Mouse (Mus musculus): ENCODE measurements around the gene Eif1ad. TPM values are rescaled to one million over a fixed set of nuclear protein-coding genes. Genes with fewer than 3 reads are reported as not detected.

Eif1ad gene
- polyA plus RNA-seq, 1 experiment from 2014 or later, result 61.2 TPM

Other genes with a start within 250 kb of the Eif1ad start
- gene Klc2, start 248.2 kb upstream of the Eif1ad start, polyA plus RNA-seq (2016; fragmentation: Nextera tagmentation; extraction: Ambion mirVana), result 56.1 and 67.3 TPM in 2 replicates
- 36.6 and 38.8 TPM in 2 replicates for gene Pacs1, start 93.6 kb upstream of the Eif1ad start, polyA plus RNA-seq (2016; fragmentation: Nextera tagmentation; extraction: Ambion mirVana)
- gene Sf3b2, start 71.3 kb upstream of the Eif1ad start, polyA plus RNA-seq (2016; fragmentation: Nextera tagmentation; extraction: Ambion mirVana), result 363 and 385 TPM in 2 replicates
- 22.6 and 27.6 TPM in 2 replicates for gene Gal3st3, start 68.4 kb upstream of the Eif1ad start, polyA plus RNA-seq (2016; fragmentation: Nextera tagmentation; extraction: Ambion mirVana)
- gene Catsper1, start 31.0 kb upstream of the Eif1ad start, polyA plus RNA-seq (2016; fragmentation: Nextera tagmentation; extraction: Ambion mirVana), result not detected in 2 replicates
- 3.0 and 3.6 TPM in 2 replicates for gene Cst6, start 17.2 kb upstream of the Eif1ad start, polyA plus RNA-seq (2016; fragmentation: Nextera tagmentation; extraction: Ambion mirVana)
- gene Banf1, start 427 bp downstream of the Eif1ad start, polyA plus RNA-seq (2016; fragmentation: Nextera tagmentation; extraction: Ambion mirVana), result 309 and 324 TPM in 2 replicates
- gene Sart1, start 22.0 kb downstream of the Eif1ad start, polyA plus RNA-seq (2016; fragmentation: Nextera tagmentation; extraction: Ambion mirVana), result 106 and 111 TPM in 2 replicates
- gene Tsga10ip, start 35.8 kb downstream of the Eif1ad start, polyA plus RNA-seq (2016; fragmentation: Nextera tagmentation; extraction: Ambion mirVana), result 0.86 and 0.98 TPM in 2 replicates
- gene Drap1, start 58.2 kb downstream of the Eif1ad start, polyA plus RNA-seq (2016; fragmentation: Nextera tagmentation; extraction: Ambion mirVana), result 276 and 280 TPM in 2 replicates
- 59.0 and 59.6 TPM in 2 replicates for gene AI837181, start 58.4 kb downstream of the Eif1ad start, polyA plus RNA-seq (2016; fragmentation: Nextera tagmentation; extraction: Ambion mirVana)
- gene Fosl1, start 80.8 kb downstream of the Eif1ad start, polyA plus RNA-seq (2016; fragmentation: Nextera tagmentation; extraction: Ambion mirVana), result not detected in 2 replicates
- gene Ccdc85b, start 91.2 kb downstream of the Eif1ad start, polyA plus RNA-seq (2016; fragmentation: Nextera tagmentation; extraction: Ambion mirVana), result 10.7 and 11.0 TPM in 2 replicates
- 133 and 144 TPM in 2 replicates for gene Fibp, start 93.9 kb downstream of the Eif1ad start, polyA plus RNA-seq (2016; fragmentation: Nextera tagmentation; extraction: Ambion mirVana)
- gene Ctsw, start 101.8 kb downstream of the Eif1ad start, polyA plus RNA-seq (2016; fragmentation: Nextera tagmentation; extraction: Ambion mirVana), result 3.7 and 4.3 TPM in 2 replicates
- gene Efemp2, start 107.2 kb downstream of the Eif1ad start, polyA plus RNA-seq (2016; fragmentation: Nextera tagmentation; extraction: Ambion mirVana), result 75.3 and 81.0 TPM in 2 replicates
- 43.3 and 45.4 TPM in 2 replicates for gene Mus81, start 121.7 kb downstream of the Eif1ad start, polyA plus RNA-seq (2016; fragmentation: Nextera tagmentation; extraction: Ambion mirVana)
- 3,169 and 3,299 TPM in 2 replicates for gene Cfl1, start 123.7 kb downstream of the Eif1ad start, polyA plus RNA-seq (2016; fragmentation: Nextera tagmentation; extraction: Ambion mirVana)
- gene 1700020D05Rik, start 137.0 kb downstream of the Eif1ad start, polyA plus RNA-seq (2016; fragmentation: Nextera tagmentation; extraction: Ambion mirVana), result 0.23 and 0.56 TPM in 2 replicates
- 38.3 and 42.2 TPM in 2 replicates for gene Snx32, start 143.8 kb downstream of the Eif1ad start, polyA plus RNA-seq (2016; fragmentation: Nextera tagmentation; extraction: Ambion mirVana)
- gene Ovol1, start 193.9 kb downstream of the Eif1ad start, polyA plus RNA-seq (2016; fragmentation: Nextera tagmentation; extraction: Ambion mirVana), result 0.18 and 0.19 TPM in 2 replicates
- gene Ap5b1, start 201.3 kb downstream of the Eif1ad start, polyA plus RNA-seq (2016; fragmentation: Nextera tagmentation; extraction: Ambion mirVana), result 2.6 and 3.2 TPM in 2 replicates
- gene Rnaseh2c, start 235.1 kb downstream of the Eif1ad start, polyA plus RNA-seq (2016; fragmentation: Nextera tagmentation; extraction: Ambion mirVana), result 114 and 126 TPM in 2 replicates
- gene Kat5, start 243.5 kb downstream of the Eif1ad start, polyA plus RNA-seq (2016; fragmentation: Nextera tagmentation; extraction: Ambion mirVana), result 73.2 and 76.5 TPM in 2 replicates